Mouse (Mus musculus): ENCODE data around the gene Mypn. TPM values are rescaled to one million over a fixed set of nuclear protein-coding genes. Genes with fewer than 3 reads are reported as not detected.

Gene Mypn
- polyA plus RNA-seq, 1 experiment from 2014 or later = 0.15 TPM

- ATAC-seq (replicated peaks) = no peak
- Histone ChIP-seq H3K27me3 (no peaks in the 10 kb centered on the region), H3K4me1 (no peaks in the 10 kb centered on the region), H3K4me2 (replicated peaks) (no peak overlapping the region), H3K9ac (replicated peaks) (no peak overlapping the region), H3K4me3 (no peak overlapping the region), H3K9me3 (no peaks in the 10 kb centered on the region), H3K36me3 (no peaks in the 10 kb centered on the region), H3K27ac (replicated peaks) (no peak overlapping the region)
- 90% methylated on average over 6 of the region's 6 CpGs for WGBS
Observed at GRCm38 (mm10) chr10:63136436-63136835, 67.3 kb downstream of the Mypn start.

- Histone ChIP-seq H3K36me3 (no peaks in the 10 kb centered on the region), H3K4me1 (no peaks in the 10 kb centered on the region), H3K4me2 (replicated peaks) (no peak overlapping the region), H3K27ac (replicated peaks) (no peak overlapping the region), H3K9ac (replicated peaks) (no peak overlapping the region), H3K4me3 (no peak overlapping the region), H3K9me3 (no peaks in the 10 kb centered on the region), H3K27me3 (no peaks in the 10 kb centered on the region)
- ATAC-seq (replicated peaks) = no peak
- WGBS = 56% methylated on average over 12 of the region's 12 CpGs
Observed at GRCm38 (mm10) chr10:63135680-63136079, 68.1 kb downstream of the Mypn start.

GRCm38 (mm10) chr10:63133326-63133725 is 70.4 kb downstream of the Mypn start:
- Histone ChIP-seq H3K4me3 (no peak overlapping the region), H3K4me2 (replicated peaks) (no peak overlapping the region), H3K9ac (replicated peaks) (no peak overlapping the region), H3K9me3 (no peaks in the 10 kb centered on the region), H3K27ac (replicated peaks) (no peak overlapping the region), H3K4me1 (no peaks in the 10 kb centered on the region), H3K36me3 (no peaks in the 10 kb centered on the region), H3K27me3 (no peaks in the 10 kb centered on the region)
- no peak for ATAC-seq (replicated peaks)
- WGBS = 89% methylated on average over 4 of the region's 4 CpGs

- H3K4me2 ChIP-seq (replicated peaks) = no peak overlapping the region
- H3K4me3 ChIP-seq = no peak overlapping the region
- no peaks in the 10 kb centered on the region for H3K9me3 ChIP-seq
- ATAC-seq (replicated peaks) = no peak
- 90% methylated on average over 6 of the region's 6 CpGs for WGBS
- H3K9ac ChIP-seq (replicated peaks) = no peak overlapping the region
- no peaks in the 10 kb centered on the region for H3K4me1 ChIP-seq
- no peaks in the 10 kb centered on the region for H3K36me3 ChIP-seq
- H3K27ac ChIP-seq (replicated peaks) = no peak overlapping the region
- no peaks in the 10 kb centered on the region for H3K27me3 ChIP-seq
Observed at GRCm38 (mm10) chr10:63132356-63132755, 71.4 kb downstream of the Mypn start.

GRCm38 (mm10) chr10:63130500-63130899 is 73.3 kb downstream of the Mypn start:
- no peak overlapping the region for H3K4me2 ChIP-seq (replicated peaks)
- no peaks in the 10 kb centered on the region for H3K27me3 ChIP-seq
- H3K27ac ChIP-seq (replicated peaks) = no peak overlapping the region
- H3K4me1 ChIP-seq = no peaks in the 10 kb centered on the region
- no peaks in the 10 kb centered on the region for H3K9me3 ChIP-seq
- 80% methylated on average over 7 of the region's 7 CpGs for WGBS
- H3K9ac ChIP-seq (replicated peaks) = no peak overlapping the region
- ATAC-seq (replicated peaks) = no peak
- no peaks in the 10 kb centered on the region for H3K36me3 ChIP-seq
- no peak overlapping the region for H3K4me3 ChIP-seq

- ATAC-seq (replicated peaks) = no peak
- Histone ChIP-seq H3K27me3 (no peaks in the 10 kb centered on the region), H3K36me3 (no peaks in the 10 kb centered on the region), H3K9me3 (no peaks in the 10 kb centered on the region), H3K9ac (replicated peaks) (no peak overlapping the region), H3K27ac (replicated peaks) (no peak overlapping the region), H3K4me1 (no peaks in the 10 kb centered on the region), H3K4me2 (replicated peaks) (no peak overlapping the region), H3K4me3 (no peak overlapping the region)
- 60% methylated on average over 7 of the region's 7 CpGs for WGBS
Observed at GRCm38 (mm10) chr10:63128256-63128655, 75.5 kb downstream of the Mypn start.

GRCm38 (mm10) chr10:63127156-63127555 is 76.6 kb downstream of the Mypn start:
- Histone ChIP-seq H3K4me2 (replicated peaks) (no peak overlapping the region), H3K9ac (replicated peaks) (no peak overlapping the region), H3K4me3 (no peak overlapping the region), H3K27ac (replicated peaks) (no peak overlapping the region), H3K36me3 (no peaks in the 10 kb centered on the region), H3K27me3 (no peaks in the 10 kb centered on the region), H3K4me1 (no peaks in the 10 kb centered on the region), H3K9me3 (no peaks in the 10 kb centered on the region)
- 86% methylated on average over 6 of the region's 6 CpGs for WGBS
- no peak for ATAC-seq (replicated peaks)

- H3K4me2 ChIP-seq (replicated peaks) = no peak overlapping the region
- H3K27ac ChIP-seq (replicated peaks) = no peak overlapping the region
- H3K4me3 ChIP-seq = no peak overlapping the region
- 82% methylated on average over 4 of the region's 4 CpGs for WGBS
- no peak for ATAC-seq (replicated peaks)
- no peaks in the 10 kb centered on the region for H3K9me3 ChIP-seq
- no peaks in the 10 kb centered on the region for H3K36me3 ChIP-seq
- no peak overlapping the region for H3K9ac ChIP-seq (replicated peaks)
- H3K4me1 ChIP-seq = no peaks in the 10 kb centered on the region
- H3K27me3 ChIP-seq = no peaks in the 10 kb centered on the region
Observed at GRCm38 (mm10) chr10:63126116-63126515, 77.6 kb downstream of the Mypn start.

GRCm38 (mm10) chr10:63125343-63125742 is 78.4 kb downstream of the Mypn start:
- Histone ChIP-seq H3K4me3 (no peak overlapping the region), H3K4me2 (replicated peaks) (no peak overlapping the region), H3K27me3 (no peaks in the 10 kb centered on the region), H3K27ac (replicated peaks) (no peak overlapping the region), H3K9me3 (no peaks in the 10 kb centered on the region), H3K36me3 (no peaks in the 10 kb centered on the region), H3K9ac (replicated peaks) (no peak overlapping the region), H3K4me1 (no peaks in the 10 kb centered on the region)
- WGBS = 33% methylated on average over 11 of the region's 11 CpGs
- no peak for ATAC-seq (replicated peaks)

- no peak for ATAC-seq (replicated peaks)
- H3K36me3 ChIP-seq = no peaks in the 10 kb centered on the region
- H3K4me1 ChIP-seq = no peaks in the 10 kb centered on the region
- no peak overlapping the region for H3K9ac ChIP-seq (replicated peaks)
- 90% methylated on average over 10 of the region's 10 CpGs for WGBS
- H3K9me3 ChIP-seq = no peaks in the 10 kb centered on the region
- H3K4me2 ChIP-seq (replicated peaks) = no peak overlapping the region
- no peak overlapping the region for H3K4me3 ChIP-seq
- no peaks in the 10 kb centered on the region for H3K27me3 ChIP-seq
- no peak overlapping the region for H3K27ac ChIP-seq (replicated peaks)
Observed at GRCm38 (mm10) chr10:63124016-63124415, 79.7 kb downstream of the Mypn start.

GRCm38 (mm10) chr10:63123141-63123540 is 80.6 kb downstream of the Mypn start:
- Histone ChIP-seq H3K27me3 (no peaks in the 10 kb centered on the region), H3K9me3 (no peaks in the 10 kb centered on the region), H3K4me2 (replicated peaks) (no peak overlapping the region), H3K9ac (replicated peaks) (no peak overlapping the region), H3K36me3 (no peaks in the 10 kb centered on the region), H3K4me3 (no peak overlapping the region), H3K4me1 (no peaks in the 10 kb centered on the region), H3K27ac (replicated peaks) (no peak overlapping the region)
- WGBS = 88% methylated on average over 8 of the region's 8 CpGs
- ATAC-seq (replicated peaks) = no peak

GRCm38 (mm10) chr10:63122516-63122915 is 81.2 kb downstream of the Mypn start:
- 30% methylated on average over 8 of the region's 8 CpGs for WGBS
- Histone ChIP-seq H3K9me3 (no peaks in the 10 kb centered on the region), H3K4me3 (no peak overlapping the region), H3K27ac (replicated peaks) (no peak overlapping the region), H3K9ac (replicated peaks) (no peak overlapping the region), H3K27me3 (no peaks in the 10 kb centered on the region), H3K4me1 (no peaks in the 10 kb centered on the region), H3K36me3 (no peaks in the 10 kb centered on the region), H3K4me2 (replicated peaks) (no peak overlapping the region)
- peak; percentile 84 for ATAC-seq (replicated peaks)

- Histone ChIP-seq H3K27me3 (no peaks in the 10 kb centered on the region), H3K4me3 (no peak overlapping the region), H3K27ac (replicated peaks) (no peak overlapping the region), H3K4me2 (replicated peaks) (no peak overlapping the region), H3K9ac (replicated peaks) (no peak overlapping the region), H3K36me3 (no peaks in the 10 kb centered on the region), H3K4me1 (no peaks in the 10 kb centered on the region), H3K9me3 (no peaks in the 10 kb centered on the region)
- ATAC-seq (replicated peaks) = no peak
- 89% methylated on average over 14 of the region's 14 CpGs for WGBS
Observed at GRCm38 (mm10) chr10:63121961-63122360, 81.8 kb downstream of the Mypn start.

All from forebrain, embryonic 15.5 days (tissue).